Mouse (Mus musculus) liver, postnatal 0 days (tissue): Measurements from ENCODE around the gene Tex9.

Experiments used
- CTCF ChIP-seq: sonication (generic); IDR thresholded peaks from 2 replicates; pipeline ENCODE4 v1.5.1; 2016; ENCODE audit warnings: antibody characterized with exemption, low read depth
- EP300 ChIP-seq: IDR thresholded peaks from 2 replicates; pipeline ENCODE4 v1.6.1; 2016; ENCODE audit warnings: antibody characterized with exemption, low read depth, mild to moderate bottlenecking

DNA sequence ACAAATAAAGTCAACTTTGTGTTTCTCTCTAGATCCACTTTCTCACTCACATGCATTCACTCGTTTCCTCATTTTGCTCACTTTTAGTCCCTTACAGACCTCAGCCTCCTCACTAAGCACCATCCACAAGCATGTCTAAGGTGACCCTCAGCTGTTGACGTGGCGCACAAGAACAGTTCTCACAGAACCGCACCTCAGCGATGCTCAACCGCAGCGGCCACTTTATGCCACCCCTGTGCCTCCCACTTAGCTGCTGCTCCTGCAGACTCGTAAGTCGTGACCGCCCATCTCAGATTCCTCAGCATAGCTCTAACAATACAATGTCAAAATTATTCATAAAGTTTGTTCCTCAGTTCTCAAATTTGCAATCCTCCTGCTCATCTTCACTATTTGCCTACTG lies 23.4 kb downstream of the Tex9 start:
- no peak for TF ChIP-seq CTCF
- no peak for TF ChIP-seq EP300
